Mouse (Mus musculus) myocyte (in vitro differentiated cells): ENCODE measurements at regions not wholly inside any gene's neighbourhood (a gene's known extent, or its start where the extent isn't known, plus 50 kb on each side); places are given as distances from the start of the nearest gene placed in this dataset.
"Not testable (repeated sequence)": the region's sequence is repeated elsewhere in the genome, so short reads cannot be mapped to it uniquely, and the experiment has no call there.

Source experiments
- H3K27me3 ChIP-seq: one replicate; pipeline ENCODE4 v1.6.1; 2011; ENCODE audit not compliant: control insufficient read depth, insufficient read depth, insufficient read length
- H3K36me3 ChIP-seq: one replicate; pipeline ENCODE4 v1.6.1; 2011; ENCODE audit not compliant: control insufficient read depth, insufficient read depth
- H3K4me2 ChIP-seq: one replicate; pipeline ENCODE4 v1.6.1; 2011; ENCODE audit warnings: low read depth, control low read depth
- H3K4me3 ChIP-seq: one replicate; pipeline ENCODE4 v1.5.1; 2011; ENCODE audit warnings: mild to moderate bottlenecking, control low read depth, moderate library complexity
- H3K79me2 ChIP-seq: one replicate; pipeline ENCODE4 v1.6.1; 2011; ENCODE audit not compliant: control insufficient read depth, insufficient read depth
- H3ac ChIP-seq: one replicate; pipeline ENCODE4 v1.6.1; 2011; ENCODE audit not compliant: control insufficient read depth, insufficient read length
- CEBPB ChIP-seq: IDR thresholded peaks from 2 replicates; pipeline ENCODE4 v1.6.1; 2011; ENCODE audit warnings: mild to moderate bottlenecking, moderate library complexity; ENCODE audit not compliant: poor library complexity, insufficient read depth, severe bottlenecking
- E2F4 ChIP-seq: IDR thresholded peaks from one replicate; pipeline ENCODE4 v1.6.1; 2011; ENCODE audit warnings: mild to moderate bottlenecking, control low read depth, moderate library complexity; ENCODE audit not compliant: insufficient read depth
- MAX ChIP-seq: IDR thresholded peaks from one replicate; pipeline ENCODE4 v1.6.1; 2011; ENCODE audit warnings: low read depth, mild to moderate bottlenecking, control low read depth
- MYOD1 ChIP-seq, 3 experiments: IDR thresholded peaks; one replicate each; pipeline ENCODE4 v1.6.1; 2011; ENCODE audit warnings: control low read depth in 2 of 3, low read depth in 2 of 3, mild to moderate bottlenecking in 2 of 3, moderate library complexity in 1 of 3; ENCODE audit not compliant: insufficient read length in 2 of 3, control insufficient read depth in 1 of 3
- MYOG ChIP-seq, 3 experiments: IDR thresholded peaks; one replicate each; pipeline ENCODE4 v1.6.1; 2011; ENCODE audit warnings: control low read depth in 2 of 3, low read depth in 2 of 3, mild to moderate bottlenecking in 2 of 3; ENCODE audit not compliant: insufficient read length in 2 of 3, control insufficient read depth in 1 of 3, insufficient read depth in 1 of 3
- POLR2A ChIP-seq: IDR thresholded peaks from one replicate; pipeline ENCODE4 v1.6.1; 2011; ENCODE audit warnings: low read depth, mild to moderate bottlenecking, control low read depth, moderate library complexity; ENCODE audit not compliant: insufficient read length
- POLR2AphosphoS2 ChIP-seq: IDR thresholded peaks from one replicate; pipeline ENCODE4 v1.6.1; 2011; ENCODE audit warnings: low read depth, control low read depth; ENCODE audit not compliant: insufficient read length
- REST ChIP-seq: IDR thresholded peaks from one replicate; pipeline ENCODE4 v1.6.1; 2011; ENCODE audit warnings: mild to moderate bottlenecking, control low read depth, moderate library complexity; ENCODE audit not compliant: insufficient read depth, insufficient read length
- SRF ChIP-seq: IDR thresholded peaks from one replicate; pipeline ENCODE4 v1.6.1; 2011; ENCODE audit warnings: low read depth; ENCODE audit not compliant: control insufficient read depth, insufficient read length
- TCF12 ChIP-seq: IDR thresholded peaks from one replicate; pipeline ENCODE4 v1.6.1; 2011; ENCODE audit warnings: mild to moderate bottlenecking, control low read depth; ENCODE audit not compliant: poor library complexity, insufficient read depth, severe bottlenecking
- TCF3 ChIP-seq: IDR thresholded peaks from one replicate; pipeline ENCODE4 v1.6.1; 2011; ENCODE audit warnings: low read depth, control low read depth; ENCODE audit not compliant: insufficient read length
- USF1 ChIP-seq: IDR thresholded peaks from one replicate; pipeline ENCODE4 v1.6.1; 2011; ENCODE audit warnings: low read depth, mild to moderate bottlenecking, control low read depth, moderate library complexity

GRCm38 (mm10) chr4:18349157-18349556, 1256.1 kb upstream of the Gm12353 start:
- TF ChIP-seq MAX (no peak), MYOG (IDR thresholded peaks at IDR 0.05; ENCODE audit: control insufficient read depth in 1 of 3, insufficient read depth in 1 of 3, insufficient read length in 2 of 3, low read depth in 2 of 3) (no peak), E2F4 (no peak), POLR2A (no peak), TCF12 (no peak), USF1 (no peak), POLR2AphosphoS2 (no peak), REST (no peak), CEBPB (no peak), SRF (no peak), TCF3 (no peak), MYOD1 (IDR thresholded peaks at IDR 0.05; ENCODE audit: control insufficient read depth in 1 of 3, insufficient read length in 2 of 3, low read depth in 2 of 3) (no peak)
- no peak overlapping the region for H3K4me2 ChIP-seq

GRCm38 (mm10) chr4:18365514-18365913, 1239.7 kb upstream of the Gm12353 start:
- Histone ChIP-seq H3ac (no peak overlapping the region), H3K4me3 (no peak overlapping the region), H3K36me3 (no peaks in the 10 kb centered on the region), H3K4me2 (no peak overlapping the region), H3K27me3 (no peaks in the 10 kb centered on the region), H3K79me2 (no peaks in the 10 kb centered on the region)
- TF ChIP-seq TCF12 (no peak), CEBPB (no peak), USF1 (no peak), POLR2A (no peak), MYOG (IDR thresholded peaks at IDR 0.05; ENCODE audit: control insufficient read depth in 1 of 3, insufficient read depth in 1 of 3, insufficient read length in 2 of 3, low read depth in 2 of 3) (no peak), REST (no peak), E2F4 (no peak), TCF3 (no peak), POLR2AphosphoS2 (no peak), MYOD1 (IDR thresholded peaks at IDR 0.05; ENCODE audit: control insufficient read depth in 1 of 3, insufficient read length in 2 of 3, low read depth in 2 of 3) (no peak), SRF (no peak), MAX (no peak)

More at GRCm38 (mm10) chr4:18349157-18349556, 1256.1 kb upstream of the Gm12353 start:
- Histone ChIP-seq H3K4me3 (no peak overlapping the region), H3K27me3 (no peaks in the 10 kb centered on the region), H3K79me2 (no peaks in the 10 kb centered on the region), H3K36me3 (no peaks in the 10 kb centered on the region), H3ac (no peak overlapping the region)

- H3K27me3 ChIP-seq, result no peaks in the 10 kb centered on the region
- H3K36me3 ChIP-seq, result no peaks in the 10 kb centered on the region
- no peak for TF ChIP-seq REST
- TF ChIP-seq SRF, result no peak
- TF ChIP-seq MYOD1 (IDR thresholded peaks at IDR 0.05; ENCODE audit: control insufficient read depth in 1 of 3, insufficient read length in 2 of 3, low read depth in 2 of 3), result no peak
- TF ChIP-seq TCF3, result no peak
- TF ChIP-seq MAX, result no peak
- TF ChIP-seq USF1, result no peak
- TF ChIP-seq POLR2AphosphoS2, result no peak
- TF ChIP-seq POLR2A, result no peak
- TF ChIP-seq MYOG (IDR thresholded peaks at IDR 0.05; ENCODE audit: control insufficient read depth in 1 of 3, insufficient read depth in 1 of 3, insufficient read length in 2 of 3, low read depth in 2 of 3), result no peak
- no peak for TF ChIP-seq TCF12
- no peak for TF ChIP-seq E2F4
- no peak for TF ChIP-seq CEBPB
- no peak overlapping the region for H3ac ChIP-seq
- no peaks in the 10 kb centered on the region for H3K79me2 ChIP-seq
- H3K4me3 ChIP-seq, result no peak overlapping the region
- no peak overlapping the region for H3K4me2 ChIP-seq
These were observed 1239.3 kb upstream of the Gm12353 start for GRCm38 (mm10) chr4:18365916-18366315.

GRCm38 (mm10) chr4:18394815-18395521, 1210.3 kb upstream of the Gm12353 start:
- TF ChIP-seq SRF, result no peak
- TF ChIP-seq REST, result no peak
- TF ChIP-seq POLR2AphosphoS2, result no peak
- no peak for TF ChIP-seq CEBPB
- no peak for TF ChIP-seq MYOD1 (IDR thresholded peaks at IDR 0.05; ENCODE audit: control insufficient read depth in 1 of 3, insufficient read length in 2 of 3, low read depth in 2 of 3)
- TF ChIP-seq TCF3, result no peak
- Histone ChIP-seq H3K79me2 (no peaks in the 10 kb centered on the region), H3K4me3 (no peak overlapping the region), H3K36me3 (no peaks in the 10 kb centered on the region), H3K27me3 (no peaks in the 10 kb centered on the region), H3K4me2 (no peak overlapping the region), H3ac (no peak overlapping the region)

- H3ac ChIP-seq, H3K4me2 ChIP-seq, H3K79me2 ChIP-seq, H3K27me3 ChIP-seq, H3K4me3 ChIP-seq, H3K36me3 ChIP-seq: not testable (repeated sequence)
These were observed 1209.6 kb upstream of the Gm12353 start for GRCm38 (mm10) chr4:18395528-18396128.
